Mouse (Mus musculus): ENCODE data around the gene Rab3il1. TPM values are rescaled to one million over a fixed set of nuclear protein-coding genes. Genes with fewer than 3 reads are reported as not detected.

Gene Rab3il1
- total RNA-seq, 1 experiment from 2014 or later = 9.7 TPM

Other genes starting within 250 kb of the Rab3il1 start
- gene Scgb2a2, start 154.1 kb upstream of the Rab3il1 start, total RNA-seq (2021) = not detected in 2 replicates
- 25.3 and 29.3 TPM in 2 replicates for gene Incenp, start 102.1 kb upstream of the Rab3il1 start, total RNA-seq (2021)
- 2,322 and 2,352 TPM in 2 replicates for gene Fth1, start 21.1 kb upstream of the Rab3il1 start, total RNA-seq (2021)
- gene Best1, start within 50 bp of the Rab3il1 start, total RNA-seq (2021) = 0.19 TPM in 1 of 2 replicates, not detected in the other
- gene Fads3, start 39.9 kb downstream of the Rab3il1 start, total RNA-seq (2021) = 11.3 and 14.0 TPM in 2 replicates
- 806 and 858 TPM in 2 replicates for gene Fads2, start 100.1 kb downstream of the Rab3il1 start, total RNA-seq (2021)
- gene Fads1, start 181.2 kb downstream of the Rab3il1 start, total RNA-seq (2021) = 324 and 362 TPM in 2 replicates
- gene Tmem258, start 202.3 kb downstream of the Rab3il1 start, total RNA-seq (2021) = 161 and 170 TPM in 2 replicates
- 20.6 and 21.7 TPM in 2 replicates for gene Fen1, start 202.5 kb downstream of the Rab3il1 start, total RNA-seq (2021)
- gene Myrf, start 239.1 kb downstream of the Rab3il1 start, total RNA-seq (2021) = 2.6 and 4.7 TPM in 2 replicates